Mouse (Mus musculus) heart, embryonic 12.5 days (tissue): ENCODE measurements at regions not wholly inside any gene's neighbourhood (a gene's known extent, or its start where the extent isn't known, plus 50 kb on each side); places are given as distances from the start of the nearest gene placed in this dataset.
A peak's percentile ranks its signal among the peaks of the same experiment; 100 is the strongest.
"Not testable (repeated sequence)": the region's sequence is repeated elsewhere in the genome, so short reads cannot be mapped to it uniquely, and the experiment has no call there.

Source experiments
- ATAC-seq: fragments of 200-750 bp; cut with Nextera tagmentation; 2 replicates; pipeline ENCODE4 v1.8.0; 2017; ENCODE audit warnings: moderate TSS enrichment, moderate library complexity; ENCODE audit not compliant: insufficient number of reproducible peaks, low FRiP score
- H3K27ac ChIP-seq: fragments of 300-500 bp; sonication (generic); 2 replicates; pipeline ENCODE4 v1.5.1; 2016; ENCODE audit warnings: mild to moderate bottlenecking, moderate library complexity; ENCODE audit not compliant: poor library complexity, severe bottlenecking
- H3K27me3 ChIP-seq: fragments of 300-500 bp; sonication (generic); replicated peaks from 2 replicates; pipeline ENCODE4 v1.6.1; 2016; ENCODE audit warnings: mild to moderate bottlenecking, moderate library complexity
- H3K36me3 ChIP-seq: fragments of 300-500 bp; sonication (generic); 2 replicates; pipeline ENCODE4 v1.6.1; 2016; ENCODE audit warnings: mild to moderate bottlenecking, moderate library complexity
- H3K4me1 ChIP-seq: fragments of 300-500 bp; sonication (generic); replicated peaks from 2 replicates; pipeline ENCODE4 v1.6.1; 2016; ENCODE audit warnings: mild to moderate bottlenecking
- H3K4me2 ChIP-seq: fragments of 300-500 bp; sonication (generic); 2 replicates; pipeline ENCODE4 v1.6.1; 2016; ENCODE audit warnings: mild to moderate bottlenecking, moderate library complexity
- H3K4me3 ChIP-seq: fragments of 300-500 bp; sonication (generic); 2 replicates; pipeline ENCODE4 v1.5.1; 2016; ENCODE audit warnings: mild to moderate bottlenecking
- H3K9ac ChIP-seq: fragments of 300-500 bp; sonication (generic); 2 replicates; pipeline ENCODE4 v1.6.1; 2016; ENCODE audit warnings: mild to moderate bottlenecking, moderate library complexity
- H3K9me3 ChIP-seq: fragments of 300-500 bp; sonication (generic); replicated peaks from 2 replicates; pipeline ENCODE4 v1.6.1; 2016; ENCODE audit warnings: mild to moderate bottlenecking, moderate library complexity
- WGBS: fragments of 180-500 bp; shearing (Covaris S2); methylation state at CpG from one replicate; pipeline ENCODE4 v1.1.7; 2016; 5-methylcytosine and 5-hydroxymethylcytosine counted together

GRCm38 (mm10) chr3:149083391-149083790 is 93.0 kb upstream of the Adgrl2 start:
- WGBS, result 31% methylated on average over 11 of the region's 11 CpGs
- peak overlapping the region; percentile 40; the same call in 1 of the 2 replicates for H3K4me2 ChIP-seq

GRCm38 (mm10) chr3:149078881-149079280 is 88.5 kb upstream of the Adgrl2 start:
- Histone ChIP-seq H3K4me3 (no peak overlapping the region), H3K36me3 (no peaks in the 10 kb centered on the region), H3K4me2 (no peak overlapping the region), H3K9ac (no peak overlapping the region), H3K27ac (no peak overlapping the region), H3K27me3 (no peaks in the 10 kb centered on the region), H3K4me1 (no peaks in the 10 kb centered on the region), H3K9me3 (no peaks in the 10 kb centered on the region)
- 63% methylated on average over 4 of the region's 4 CpGs for WGBS
- ATAC-seq, result no peak

More at GRCm38 (mm10) chr3:149083391-149083790, 93.0 kb upstream of the Adgrl2 start:
- ATAC-seq, result no peak
- no peak overlapping the region for H3K4me3 ChIP-seq
- no peak overlapping the region for H3K9ac ChIP-seq
- H3K4me1 ChIP-seq, result peaks cover 27% of the 10 kb centered on the region
- H3K9me3 ChIP-seq, result no peaks in the 10 kb centered on the region
- H3K27ac ChIP-seq, result no peak overlapping the region
- no peaks in the 10 kb centered on the region for H3K36me3 ChIP-seq
- H3K27me3 ChIP-seq, result no peaks in the 10 kb centered on the region

DNA sequence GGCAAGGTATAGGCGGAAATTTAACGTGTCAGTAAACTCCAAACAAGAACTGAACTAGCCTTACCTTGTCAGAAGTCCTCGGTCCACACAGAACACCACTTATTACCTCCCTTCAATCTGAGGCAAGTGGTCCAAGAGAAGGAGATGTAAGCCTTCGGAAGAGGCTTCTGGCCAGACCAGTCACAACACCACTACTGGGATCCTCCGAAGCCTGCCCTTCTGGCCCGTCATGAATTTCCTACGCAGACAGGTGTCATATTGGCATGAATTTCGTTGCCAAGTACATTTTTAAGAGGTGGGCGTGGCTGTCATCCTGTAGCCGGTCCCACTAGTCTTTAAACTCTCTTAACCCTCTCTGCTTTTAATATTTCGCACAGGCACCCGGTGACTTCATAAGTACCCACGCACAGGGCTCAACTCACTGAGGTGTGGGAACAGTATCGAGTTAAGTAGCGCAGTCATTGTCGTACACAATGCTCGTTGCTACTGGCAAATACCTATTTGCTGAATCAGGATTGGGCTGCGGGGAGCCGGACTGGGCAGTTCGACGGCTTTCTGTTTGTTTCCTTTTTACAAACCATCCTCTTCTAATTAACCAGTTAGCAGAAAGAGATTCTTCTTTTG is 86.7 kb upstream of the Adgrl2 start:
- Histone ChIP-seq H3K9ac (no peak overlapping the region), H3K4me1 (no peaks in the 10 kb centered on the region), H3K4me3 (no peak overlapping the region), H3K27ac (no peak overlapping the region), H3K4me2 (peak overlapping the region; percentile 35), H3K36me3 (no peaks in the 10 kb centered on the region), H3K9me3 (no peaks in the 10 kb centered on the region), H3K27me3 (no peaks in the 10 kb centered on the region)
- no peak for ATAC-seq
- WGBS, result 70% methylated on average over 21 of the region's 21 CpGs

GRCm38 (mm10) chr3:149075488-149075851 is 85.1 kb upstream of the Adgrl2 start:
- Histone ChIP-seq H3K36me3 (no peaks in the 10 kb centered on the region), H3K4me3 (no peak overlapping the region), H3K4me1 (peaks cover 2% of the 10 kb centered on the region), H3K27me3 (no peaks in the 10 kb centered on the region), H3K9ac (no peak overlapping the region), H3K9me3 (no peaks in the 10 kb centered on the region), H3K4me2 (no peak overlapping the region), H3K27ac (no peak overlapping the region)
- no peak for ATAC-seq
- WGBS, result 81% methylated on average over 5 of the region's 5 CpGs

DNA sequence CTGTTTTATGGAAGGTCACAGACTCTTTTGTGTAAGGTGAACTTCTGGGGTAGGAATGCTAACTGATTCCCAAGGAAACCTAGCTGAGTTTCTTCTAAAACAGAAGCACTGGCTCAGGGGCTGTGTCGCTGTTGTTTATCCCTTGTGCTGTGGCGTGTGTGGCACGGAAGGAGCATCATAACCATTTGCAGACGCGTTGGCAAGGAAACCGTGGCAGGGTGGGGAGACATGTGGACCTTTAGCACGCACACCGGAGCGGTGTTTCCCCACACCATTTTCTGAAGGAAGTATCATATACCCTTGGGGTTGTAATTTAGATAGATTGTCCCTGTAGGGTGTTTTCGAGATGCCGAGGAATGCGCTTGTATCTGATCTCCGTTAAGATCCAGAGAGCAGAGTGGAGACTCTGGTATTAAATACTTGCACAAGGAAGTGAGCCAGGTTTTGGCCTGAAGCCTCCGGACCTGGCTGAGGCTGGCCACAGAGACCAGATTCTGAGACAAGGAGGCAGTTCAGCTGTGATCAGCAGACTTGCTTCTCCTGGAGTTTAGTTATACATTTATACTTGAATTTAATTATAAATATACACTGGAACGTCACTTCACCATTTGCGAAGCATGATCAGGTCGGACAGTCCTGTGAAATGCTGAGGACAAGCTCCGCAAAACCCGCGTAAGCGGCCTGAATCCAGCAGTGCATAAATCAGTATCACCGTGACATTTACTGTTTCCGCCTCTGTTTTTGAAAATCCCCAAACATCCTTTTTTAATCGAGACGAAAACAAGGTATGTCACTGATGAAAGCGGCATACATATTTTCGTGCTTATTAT is 84.5 kb upstream of the Adgrl2 start:
- no peak overlapping the region for H3K9ac ChIP-seq
- no peak overlapping the region for H3K4me3 ChIP-seq
- H3K27me3 ChIP-seq, result no peaks in the 10 kb centered on the region
- H3K4me2 ChIP-seq, result no peak overlapping the region
- no peaks in the 10 kb centered on the region for H3K36me3 ChIP-seq
- no peak overlapping the region for H3K27ac ChIP-seq
- peaks cover 8% of the 10 kb centered on the region for H3K4me1 ChIP-seq
- no peak for ATAC-seq
- no peaks in the 10 kb centered on the region for H3K9me3 ChIP-seq
- WGBS, result 80% methylated on average over 27 of the region's 27 CpGs

DNA sequence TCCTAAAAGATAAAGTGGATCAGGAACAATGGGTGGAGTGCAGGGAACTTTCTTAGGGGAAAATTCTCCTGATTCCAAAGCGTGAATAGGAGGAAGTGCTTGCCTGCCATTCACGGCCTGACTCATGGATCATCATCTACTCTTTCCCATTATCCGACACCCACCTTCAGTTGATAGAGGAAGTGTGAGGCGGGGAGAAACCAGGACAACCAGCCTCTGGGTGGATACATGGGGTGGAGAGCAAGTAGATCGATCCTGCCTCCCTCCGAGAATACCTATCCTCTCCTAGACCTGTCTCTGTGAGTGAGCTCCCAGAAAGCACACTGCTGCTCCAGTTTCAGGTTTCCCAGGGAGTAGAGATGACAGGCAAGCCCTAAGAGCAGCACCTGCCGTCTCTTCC is 79.8 kb upstream of the Adgrl2 start:
- 40% methylated on average over 7 of the region's 7 CpGs for WGBS
- H3K27me3 ChIP-seq, result no peaks in the 10 kb centered on the region
- no peak overlapping the region for H3K4me3 ChIP-seq
- H3K36me3 ChIP-seq, result no peaks in the 10 kb centered on the region
- no peak overlapping the region for H3K27ac ChIP-seq
- no peaks in the 10 kb centered on the region for H3K9me3 ChIP-seq
- no peak for ATAC-seq
- peaks cover 11% of the 10 kb centered on the region for H3K4me1 ChIP-seq
- H3K4me2 ChIP-seq, result no peak overlapping the region
- H3K9ac ChIP-seq, result no peak overlapping the region

- no peak for ATAC-seq
- no peaks in the 10 kb centered on the region for H3K9me3 ChIP-seq
- H3K27me3 ChIP-seq, result no peaks in the 10 kb centered on the region
- no peak overlapping the region for H3K9ac ChIP-seq
- H3K4me3 ChIP-seq, result no peak overlapping the region
- no peaks in the 10 kb centered on the region for H3K36me3 ChIP-seq
- WGBS, result 90% methylated on average over 9 of the region's 9 CpGs
- no peak overlapping the region for H3K4me2 ChIP-seq
- no peak overlapping the region for H3K27ac ChIP-seq
- peaks cover 11% of the 10 kb centered on the region for H3K4me1 ChIP-seq
Measured at GRCm38 (mm10) chr3:149069436-149069835, 79.1 kb upstream of the Adgrl2 start.

DNA sequence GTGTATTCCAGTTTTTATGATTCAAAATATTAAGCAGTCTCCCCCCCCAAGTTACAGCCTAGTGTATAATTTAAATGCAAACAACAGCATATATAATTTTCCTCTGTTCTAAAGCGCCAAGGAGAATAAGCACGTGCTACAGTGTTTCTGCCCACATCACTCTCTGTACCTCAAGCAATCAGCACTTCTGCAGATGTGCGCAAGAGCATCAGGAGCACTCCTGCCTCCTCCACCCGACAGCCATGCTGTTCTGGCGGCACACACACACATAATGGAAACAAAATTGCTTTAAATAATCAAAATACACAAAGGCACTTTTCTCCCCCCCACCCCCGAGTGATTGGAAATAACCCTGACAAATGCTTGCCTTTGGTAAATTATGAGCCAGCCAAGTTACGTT is 78.5 kb upstream of the Adgrl2 start:
- Histone ChIP-seq H3K27ac (no peak overlapping the region), H3K4me2 (no peak overlapping the region), H3K4me3 (no peak overlapping the region), H3K36me3 (no peaks in the 10 kb centered on the region), H3K9me3 (no peaks in the 10 kb centered on the region), H3K4me1 (peaks cover 11% of the 10 kb centered on the region), H3K27me3 (no peaks in the 10 kb centered on the region), H3K9ac (no peak overlapping the region)
- no peak for ATAC-seq
- WGBS, result 75% methylated on average over 7 of the region's 7 CpGs

- Histone ChIP-seq H3K9ac (no peak overlapping the region), H3K4me1 (peaks cover 11% of the 10 kb centered on the region), H3K9me3 (no peaks in the 10 kb centered on the region), H3K36me3 (no peaks in the 10 kb centered on the region), H3K27ac (no peak overlapping the region), H3K27me3 (no peaks in the 10 kb centered on the region), H3K4me2 (no peak overlapping the region), H3K4me3 (no peak overlapping the region)
- ATAC-seq, result no peak
- WGBS, result 74% methylated on average over 7 of the region's 7 CpGs
Measured at GRCm38 (mm10) chr3:149067758-149068157, 77.4 kb upstream of the Adgrl2 start.

DNA sequence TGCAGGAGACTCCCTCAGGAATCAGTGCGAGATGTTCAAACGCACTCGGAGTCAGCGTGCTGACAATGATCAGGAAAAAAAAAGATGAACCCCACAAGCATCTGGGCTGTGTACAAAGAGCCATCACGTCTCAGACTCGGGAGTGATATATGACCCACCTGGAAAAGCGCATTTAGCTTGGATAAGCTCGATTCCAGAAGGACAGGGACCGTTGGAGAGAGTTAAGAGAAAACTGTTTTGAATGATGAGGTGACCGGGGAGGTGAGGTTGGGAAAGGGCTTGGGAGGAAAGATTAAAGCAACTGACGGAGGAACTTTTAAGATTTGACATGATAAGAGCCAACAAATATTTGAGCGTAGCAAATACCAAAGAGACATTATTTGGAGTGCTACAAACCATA is 64.7 kb upstream of the Adgrl2 start:
- H3K9ac ChIP-seq, result no peak overlapping the region
- no peak overlapping the region for H3K4me2 ChIP-seq
- no peak overlapping the region for H3K27ac ChIP-seq
- no peak for ATAC-seq
- no peaks in the 10 kb centered on the region for H3K27me3 ChIP-seq
- H3K4me3 ChIP-seq, result no peak overlapping the region
- no peaks in the 10 kb centered on the region for H3K9me3 ChIP-seq
- 57% methylated on average over 12 of the region's 12 CpGs for WGBS
- H3K4me1 ChIP-seq, result no peaks in the 10 kb centered on the region
- H3K36me3 ChIP-seq, result no peaks in the 10 kb centered on the region

DNA sequence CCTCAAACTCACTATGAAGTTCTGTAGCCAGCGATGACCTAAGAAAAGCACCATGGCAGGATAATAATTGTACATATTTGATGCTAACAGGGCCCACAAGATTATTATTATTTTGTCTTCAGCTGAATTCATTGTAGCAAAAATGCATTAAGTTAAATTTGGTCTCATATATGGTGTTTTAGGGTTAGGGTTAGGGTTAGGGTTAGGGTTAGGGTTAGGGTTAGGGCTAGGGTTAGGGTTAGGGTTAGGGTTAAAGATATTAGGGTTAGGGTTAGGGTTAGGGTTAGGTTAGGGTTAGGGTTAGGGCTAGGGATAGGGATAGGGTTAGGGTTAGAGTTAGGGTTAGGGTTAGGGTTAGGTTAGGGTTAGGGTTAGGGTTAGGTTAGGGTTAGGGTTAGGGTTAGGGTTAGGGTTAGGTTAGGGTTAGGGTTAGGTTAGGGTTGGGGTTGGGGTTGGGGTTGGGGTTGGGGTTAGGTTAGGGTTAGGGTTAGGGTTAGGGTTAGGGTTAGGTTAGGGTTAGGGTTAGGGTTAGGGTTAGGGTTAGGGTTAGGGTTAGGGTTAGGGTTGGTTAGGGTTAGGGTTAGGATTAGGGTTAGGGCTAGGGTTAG is 62.0 kb upstream of the Adgrl2 start:
- not testable (repeated sequence) for H3K9ac ChIP-seq, H3K27me3 ChIP-seq, H3K4me2 ChIP-seq, H3K36me3 ChIP-seq, H3K4me1 ChIP-seq, H3K4me3 ChIP-seq, H3K27ac ChIP-seq, H3K9me3 ChIP-seq, ATAC-seq
- WGBS, result 93% methylated on average over 1 of the region's 1 CpGs
